Mouse (Mus musculus): ENCODE measurements at regions not wholly inside any gene's neighbourhood (a gene's known extent, or its start where the extent isn't known, plus 50 kb on each side); places are given as distances from the start of the nearest gene placed in this dataset.

- TF ChIP-seq POLR2A (IDR thresholded peaks at IDR 0.05; ENCODE audit: extremely low read depth, insufficient read depth, low read length) (no peak), CTCF (IDR thresholded peaks at IDR 0.05; ENCODE audit: low read depth, low read length) (no peak)
Measured at GRCm38 (mm10) chr1:185144006-185144405, 59.9 kb upstream of the Rab3gap2 start.
